In genomic region chr10:77298621-77299020, GRCm38 (mm10) we compare ENCODE assay signal across 28 mouse cellular contexts. TPM values are rescaled to one million over a fixed set of nuclear protein-coding genes. Genes with fewer than 3 reads are reported as not detected.
DNase-seq lines count a peak whose midpoint lies in the region; ATAC-seq and TF ChIP-seq lines count a peak whose summit lies in the region.
"Had no signal": no experiment of that assay in that cellular context is flagged by ENCODE, and none has a peak within 500 bp of the region (broad histone marks: within the 10 kb centered on the region; RNA-seq: fewer than 3 reads in every experiment).

No protein-coding gene starts in this region.

- WGBS in liver, embryonic 11.5 days = 47% methylated on average over 8 of the region's 8 CpGs
- 21% methylated on average over 8 of the region's 8 CpGs for WGBS in liver, embryonic 16.5 days (ENCODE audit: insufficient replicate concordance)
- WGBS in kidney, embryonic 14.5 days = 69% methylated on average over 8 of the region's 8 CpGs
- WGBS in hindbrain, postnatal 0 days = 79% methylated on average over 8 of the region's 8 CpGs

- no peaks in the 10 kb centered on the region for H3K36me3 ChIP-seq in liver, embryonic 11.5 days (ENCODE audit: control insufficient read depth, insufficient read depth, low read length)
- H3K36me3 ChIP-seq in liver, embryonic 16.5 days (ENCODE audit: control insufficient read depth, insufficient read depth) = no peaks in the 10 kb centered on the region
- H3K36me3 ChIP-seq in kidney, embryonic 14.5 days (ENCODE audit: control insufficient read depth, insufficient read depth, low read length) = no peaks in the 10 kb centered on the region
- H3K36me3 ChIP-seq in hindbrain, postnatal 0 days (ENCODE audit: insufficient read depth, low read length) = peaks cover 29% of the 10 kb centered on the region; the same call in 1 of the 2 replicates
- H3K36me3 ChIP-seq: hindbrain, embryonic 12.5 days; stomach, embryonic 15.5 days had no signal

- no peak overlapping the region for H3K4me3 ChIP-seq in liver, embryonic 11.5 days (ENCODE audit: low read depth, low read length)
- H3K4me3 ChIP-seq in liver, embryonic 16.5 days (ENCODE audit: low read depth, low read length) = no peak overlapping the region
- H3K4me3 ChIP-seq in kidney, embryonic 14.5 days (ENCODE audit: low read length) = no peak overlapping the region
- H3K4me3 ChIP-seq in hindbrain, postnatal 0 days (ENCODE audit: low read length) = no peak overlapping the region
- H3K4me3 ChIP-seq: embryonic facial prominence, embryonic 12.5 days; forebrain, embryonic 12.5 days; hindbrain, embryonic 12.5 days; megakaryocyte, embryonic 14.5 days; midbrain, embryonic 13.5 days; neural tube, embryonic 13.5 days; stomach, embryonic 15.5 days had no signal

- H3K9ac ChIP-seq in liver, embryonic 11.5 days (ENCODE audit: low read depth, low read length) = 0 out of 2 replicates have a peak overlapping the region, but pooled peaks have one; percentile 8
- H3K9ac ChIP-seq in liver, embryonic 16.5 days (ENCODE audit: low read depth, low read length) = no peak overlapping the region
- no peak overlapping the region for H3K9ac ChIP-seq in kidney, embryonic 14.5 days (ENCODE audit: low read depth, low read length)
- H3K9ac ChIP-seq in hindbrain, postnatal 0 days (replicated peaks; ENCODE audit: low read length) = no peak overlapping the region
- H3K9ac ChIP-seq: embryonic facial prominence, embryonic 12.5 days; forebrain, embryonic 12.5 days; hindbrain, embryonic 12.5 days; midbrain, embryonic 13.5 days; neural tube, embryonic 13.5 days; stomach, embryonic 15.5 days had no signal

- peak overlapping the region; percentile 57; the same call in 1 of the 2 replicates for H3K27ac ChIP-seq in liver, embryonic 11.5 days (ENCODE audit: low read depth, low read length)
- H3K27ac ChIP-seq in liver, embryonic 16.5 days (ENCODE audit: low read length) = no peak overlapping the region
- no peak overlapping the region for H3K27ac ChIP-seq in kidney, embryonic 14.5 days (ENCODE audit: low read depth, low read length)
- H3K27ac ChIP-seq in hindbrain, postnatal 0 days = no peak overlapping the region
- H3K27ac ChIP-seq: embryonic facial prominence, embryonic 12.5 days; forebrain, embryonic 12.5 days; hindbrain, embryonic 12.5 days; midbrain, embryonic 13.5 days; neural tube, embryonic 13.5 days; stomach, embryonic 15.5 days had no signal

- TF ChIP-seq CTCF in hindbrain, postnatal 0 days (IDR thresholded peaks at IDR 0.05; ENCODE audit: low read depth) = no peak

- 0 out of 2 replicates have a peak overlapping the region, but pooled peaks have one; percentile 9 for H3K4me2 ChIP-seq in liver, embryonic 11.5 days
- H3K4me2 ChIP-seq in liver, embryonic 16.5 days (ENCODE audit: low read depth, low read length) = no peak overlapping the region
- no peak overlapping the region for H3K4me2 ChIP-seq in kidney, embryonic 14.5 days (replicated peaks; ENCODE audit: low read depth, low read length)
- H3K4me2 ChIP-seq in hindbrain, postnatal 0 days (ENCODE audit: low read depth, low read length) = no peak overlapping the region
- H3K4me2 ChIP-seq: embryonic facial prominence, embryonic 12.5 days; forebrain, embryonic 12.5 days; heart, embryonic 11.5 days; hindbrain, embryonic 12.5 days; midbrain, embryonic 13.5 days; neural tube, embryonic 13.5 days; stomach, embryonic 15.5 days had no signal

- peaks cover 38% of the 10 kb centered on the region for H3K4me1 ChIP-seq in liver, embryonic 11.5 days (replicated peaks; ENCODE audit: control insufficient read depth, insufficient read depth, low read length)
- H3K4me1 ChIP-seq in liver, embryonic 16.5 days (ENCODE audit: control insufficient read depth, low read depth, low read length) = peaks cover 31% of the 10 kb centered on the region
- no peaks in the 10 kb centered on the region for H3K4me1 ChIP-seq in kidney, embryonic 14.5 days (ENCODE audit: control insufficient read depth, insufficient read depth, low read length)
- H3K4me1 ChIP-seq in hindbrain, postnatal 0 days (ENCODE audit: insufficient read depth, low read length) = no peaks in the 10 kb centered on the region
- H3K4me1 ChIP-seq: embryonic facial prominence, embryonic 12.5 days; forebrain, embryonic 12.5 days; hindbrain, embryonic 12.5 days; midbrain, embryonic 13.5 days; neural tube, embryonic 13.5 days; stomach, embryonic 15.5 days had no signal

- no peaks in the 10 kb centered on the region for H3K27me3 ChIP-seq in liver, embryonic 11.5 days (replicated peaks; ENCODE audit: control insufficient read depth, insufficient read depth, low read length)
- no peaks in the 10 kb centered on the region for H3K27me3 ChIP-seq in liver, embryonic 16.5 days (ENCODE audit: control insufficient read depth, insufficient read depth, low read depth, low read length)
- no peaks in the 10 kb centered on the region for H3K27me3 ChIP-seq in kidney, embryonic 14.5 days (ENCODE audit: control insufficient read depth, insufficient read depth, low read length)
- no peaks in the 10 kb centered on the region for H3K27me3 ChIP-seq in hindbrain, postnatal 0 days (ENCODE audit: insufficient read depth, low read length)
- H3K27me3 ChIP-seq: embryonic facial prominence, embryonic 12.5 days; forebrain, embryonic 12.5 days; hindbrain, embryonic 12.5 days; midbrain, embryonic 13.5 days; neural tube, embryonic 13.5 days; stomach, embryonic 15.5 days had no signal

- peak; percentile 5 to 27 for DNase-seq in spleen, postnatal 36 days (ENCODE audit: low spot score in 2 of 2)
- DNase-seq in spleen, postnatal 10 days (ENCODE audit: low spot score in 2 of 2) = no peak
- DNase-seq in liver, embryonic 11.5 days (ENCODE audit: low spot score) = no peak
- no peak for DNase-seq in hindbrain, postnatal 0 days (ENCODE audit: low spot score)
- DNase-seq in thymus, adult 18-20 months = no peak
- DNase-seq: adrenal gland, postnatal 25 days; cerebellum, adult 9-10 months; cerebellum, postnatal 36 days; embryo, embryonic 11 days; gastrocnemius, postnatal 36 days; heart, adult 18-20 months; heart, postnatal 36 days; kidney, adult 8-10 months; kidney, postnatal 14 days; layer of hippocampus, adult 9-11 months; lung, postnatal 36 days; thymus, postnatal 25 days had no signal

- no peaks in the 10 kb centered on the region for H3K9me3 ChIP-seq in liver, embryonic 11.5 days (ENCODE audit: control insufficient read depth, low read length)
- H3K9me3 ChIP-seq in liver, embryonic 16.5 days (replicated peaks; ENCODE audit: control insufficient read depth, low read length) = no peaks in the 10 kb centered on the region
- H3K9me3 ChIP-seq in kidney, embryonic 14.5 days (ENCODE audit: control insufficient read depth, low read length) = no peaks in the 10 kb centered on the region
- no peaks in the 10 kb centered on the region for H3K9me3 ChIP-seq in hindbrain, postnatal 0 days (ENCODE audit: low read length)
- H3K9me3 ChIP-seq: embryonic facial prominence, embryonic 12.5 days; forebrain, embryonic 12.5 days; hindbrain, embryonic 12.5 days; megakaryocyte, embryonic 14.5 days; midbrain, embryonic 13.5 days; neural tube, embryonic 13.5 days; stomach, embryonic 15.5 days had no signal

- peak; percentile 62 for ATAC-seq in liver, embryonic 11.5 days (replicated peaks; ENCODE audit: low FRiP score)
- ATAC-seq in liver, embryonic 16.5 days (ENCODE audit: low read depth) = peak; percentile 75
- no peak for ATAC-seq in kidney, embryonic 14.5 days (ENCODE audit: low FRiP score, low TSS enrichment)
- ATAC-seq in hindbrain, postnatal 0 days = no peak
- ATAC-seq: intestine, embryonic 16.5 days; midbrain, embryonic 13.5 days had no signal

RNA-seq across cellular contexts. Expression of gene Pofut2, which starts 39.6 kb away (rescaled TPM):
- polyA plus RNA-seq in liver, embryonic 11.5 days (2014; fragmentation: Nextera tagmentation; extraction: Ambion mirVana) = 66.8 and 71.9 TPM in 2 replicates
- polyA plus RNA-seq in liver, embryonic 16.5 days (2015; fragmentation: Nextera tagmentation; extraction: Ambion mirVana) = 24.9 and 25.2 TPM in 2 replicates
- 96.3 and 112 TPM in 2 replicates for polyA plus RNA-seq in kidney, embryonic 14.5 days (2014; fragmentation: Nextera tagmentation; extraction: Ambion mirVana)
- 48.2 and 52.4 TPM in 2 replicates for total RNA-seq in hindbrain, postnatal 0 days (2014; rRNA removed)
- 47.0 and 47.7 TPM in 2 replicates for polyA plus RNA-seq in hindbrain, postnatal 0 days (2015; fragmentation: Nextera tagmentation; extraction: Ambion mirVana)

Comparison
In these comparisons a context has a peak if more than half of its experiments do, and no peak if none do; other contexts are left out.
1. DNase-seq: peak in spleen, postnatal 36 days (2 of 2); none in spleen, postnatal 10 days (0 of 2), liver, embryonic 11.5 days (single experiment), hindbrain, postnatal 0 days (single experiment) and thymus, adult 18-20 months (0 of 2).
2. ATAC-seq: peak in liver, embryonic 11.5 days (single experiment) and liver, embryonic 16.5 days (single experiment); none in kidney, embryonic 14.5 days (single experiment) and hindbrain, postnatal 0 days (single experiment).